Mouse (Mus musculus) testis, adult 2 months (tissue): ENCODE results near the gene Pafah2.

Experiments used
- CTCF ChIP-seq: fragments of 200-500 bp; IDR thresholded peaks from 2 replicates; pipeline ENCODE4 v1.5.1; 2012; ENCODE audit warnings: low read depth, mild to moderate bottlenecking, inconsistent platforms, low read length, moderate library complexity; ENCODE audit not compliant: control insufficient read depth, insufficient read depth, insufficient replicate concordance
- POLR2A ChIP-seq: fragments of 200-500 bp; IDR thresholded peaks from 2 replicates; pipeline ENCODE4 v1.6.1; 2012; ENCODE audit warnings: low read depth, mild to moderate bottlenecking, inconsistent platforms, low read length, moderate library complexity; ENCODE audit not compliant: control insufficient read depth

DNA sequence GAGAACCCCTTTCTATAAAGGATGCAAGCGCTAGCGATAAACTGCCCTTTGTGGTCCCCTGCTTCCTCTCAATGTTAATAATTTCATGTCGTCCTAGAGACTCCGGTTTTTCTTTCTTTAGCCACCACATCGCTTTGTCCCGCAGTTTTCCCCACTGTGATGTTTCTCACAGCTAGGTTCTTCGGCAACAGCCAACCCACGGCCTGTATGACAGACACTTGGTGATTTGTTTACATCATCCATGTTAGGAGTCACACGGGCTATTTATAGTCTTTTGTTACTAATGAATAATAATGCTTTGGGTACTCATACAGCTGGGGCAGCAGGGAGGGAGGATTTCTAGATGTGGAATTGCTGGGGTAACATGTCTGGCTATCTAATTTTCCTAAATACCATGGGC, 55.4 kb downstream of the Pafah2 start:
- TF ChIP-seq CTCF: no peak
- TF ChIP-seq POLR2A: no peak
